Mouse (Mus musculus): Measurements from ENCODE around the gene Timeless. TPM values are rescaled to one million over a fixed set of nuclear protein-coding genes. Genes with fewer than 3 reads are reported as not detected.
"Not testable (repeated sequence)": the region's sequence is repeated elsewhere in the genome, so short reads cannot be mapped to it uniquely, and the experiment has no call there.

The Timeless gene
- 10 to 100 TPM; 24.5 to 28.7 TPM for total RNA-seq (2021)

- DNase-seq = peak; percentile 91
Measured at GRCm38 (mm10) chr10:128231697-128232419, at the start of gene Timeless. Timeless (plus strand) TSS chr10:128232065.

DNA sequence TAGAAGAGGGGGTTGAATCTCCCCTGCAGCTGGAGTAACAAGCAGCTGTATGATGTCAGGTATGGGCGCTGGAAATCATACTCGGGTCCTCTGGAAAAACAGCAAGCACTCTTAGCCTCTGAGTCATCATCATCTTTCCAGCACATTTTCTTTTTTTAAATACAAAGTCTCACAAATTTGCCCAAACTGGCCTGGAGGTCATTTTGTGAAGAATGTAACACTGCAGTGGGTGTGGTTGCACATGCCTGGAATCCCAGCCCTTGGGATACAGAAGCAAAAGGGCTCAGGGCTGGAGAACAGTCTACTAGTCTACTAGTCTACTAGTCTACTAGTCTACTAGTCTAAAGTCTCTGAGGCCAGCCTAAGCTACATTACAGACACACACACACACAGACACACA, 47.6 kb upstream of the Timeless start:
- DNase-seq = no peak

DNA sequence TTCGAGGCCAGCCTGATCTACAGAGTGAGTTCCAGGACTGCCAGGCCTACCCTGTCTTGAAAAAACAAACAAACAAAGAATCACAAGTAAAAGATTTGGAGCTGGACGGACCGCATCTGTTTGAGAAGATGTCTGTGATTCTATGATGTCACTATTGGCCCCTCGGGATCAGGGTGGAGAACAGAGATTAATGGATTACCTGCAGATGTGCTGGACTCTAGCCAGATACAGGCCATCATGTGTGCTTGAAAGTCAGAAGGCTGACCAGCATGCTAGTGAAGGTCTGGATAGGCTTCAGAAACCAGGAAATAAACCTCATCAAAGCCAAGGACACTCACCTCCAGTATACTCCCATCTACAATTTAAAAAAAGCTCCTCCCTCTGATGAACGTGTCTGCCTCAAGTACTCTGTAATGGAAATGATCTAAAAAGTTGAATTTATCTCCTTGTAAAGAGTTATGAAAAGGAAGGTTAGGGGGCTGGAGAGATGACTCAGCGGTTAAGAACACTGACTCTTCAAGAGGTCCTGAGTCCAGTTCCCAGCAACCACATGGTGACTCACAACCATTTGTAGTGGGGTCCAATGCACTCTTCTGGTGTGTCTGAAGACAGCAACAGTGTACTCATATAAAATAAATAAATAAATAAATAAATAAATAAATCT, 46.5 kb upstream of the Timeless start:
- no peak for DNase-seq

- peak; percentile 89 for DNase-seq
Measured at GRCm38 (mm10) chr10:128185959-128186358, 45.9 kb upstream of the Timeless start.

- DNase-seq = no peak
Measured at GRCm38 (mm10) chr10:128187181-128187605, 44.7 kb upstream of the Timeless start.

DNA sequence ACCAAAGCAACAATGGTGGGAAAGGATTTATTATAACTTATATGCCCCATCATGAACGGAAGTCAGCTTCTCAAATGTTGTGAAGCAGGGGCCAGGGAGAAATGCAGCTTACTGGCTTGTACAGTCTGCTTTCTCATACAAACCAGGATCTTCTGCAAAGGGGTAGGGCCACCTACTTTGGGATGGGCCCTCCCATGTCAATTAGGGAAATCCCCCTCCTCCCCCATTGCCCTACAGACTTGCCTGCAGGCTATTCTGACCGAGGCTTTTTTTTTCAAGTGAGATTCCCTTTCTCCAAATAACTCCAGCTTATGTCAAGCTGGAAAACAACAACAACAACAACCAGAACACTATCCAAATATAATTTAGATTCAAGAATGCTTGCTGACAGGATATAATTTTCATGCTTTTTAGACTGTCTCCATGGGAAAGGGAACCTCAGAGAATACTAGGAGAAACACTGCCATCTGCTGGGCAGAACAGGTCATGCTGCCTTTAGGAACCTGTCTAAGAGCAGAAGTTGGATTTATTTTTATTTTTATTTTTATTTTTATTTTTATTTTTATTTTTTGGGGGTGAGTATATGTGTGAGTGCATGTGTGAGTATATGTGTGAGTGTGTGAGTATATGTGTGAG, 43.5 kb upstream of the Timeless start:
- peak; percentile 87 for DNase-seq

GRCm38 (mm10) chr10:128191472-128191871, 40.4 kb upstream of the Timeless start:
- no peak for DNase-seq

- not testable (repeated sequence) for DNase-seq
Measured at GRCm38 (mm10) chr10:128192030-128192766, 39.7 kb upstream of the Timeless start.

DNA sequence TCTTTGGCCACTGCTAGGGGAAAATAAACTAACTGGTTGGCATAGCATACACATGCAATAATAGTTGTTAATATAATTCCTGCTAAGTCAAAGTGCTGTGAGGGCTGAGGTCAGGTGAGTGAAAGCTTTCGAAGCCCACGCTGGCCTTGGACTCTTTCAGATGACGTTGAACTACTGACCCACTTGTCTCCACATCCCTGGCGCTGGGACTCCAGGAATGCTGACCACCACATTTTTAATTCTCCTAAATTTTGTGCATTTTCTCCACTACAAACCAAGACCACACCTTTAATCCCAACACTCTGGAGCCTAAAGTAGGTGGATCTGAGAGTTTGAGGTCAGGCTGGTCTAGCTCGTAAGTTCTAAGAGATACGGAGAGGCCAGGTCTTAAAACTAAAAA, 38.8 kb upstream of the Timeless start:
- DNase-seq = no peak

GRCm38 (mm10) chr10:128194024-128194550, 37.8 kb upstream of the Timeless start, which contains the start of gene Gls2:
Gls2 (plus strand) TSS chr10:128194457.
- peak; percentile 98 for DNase-seq

DNA sequence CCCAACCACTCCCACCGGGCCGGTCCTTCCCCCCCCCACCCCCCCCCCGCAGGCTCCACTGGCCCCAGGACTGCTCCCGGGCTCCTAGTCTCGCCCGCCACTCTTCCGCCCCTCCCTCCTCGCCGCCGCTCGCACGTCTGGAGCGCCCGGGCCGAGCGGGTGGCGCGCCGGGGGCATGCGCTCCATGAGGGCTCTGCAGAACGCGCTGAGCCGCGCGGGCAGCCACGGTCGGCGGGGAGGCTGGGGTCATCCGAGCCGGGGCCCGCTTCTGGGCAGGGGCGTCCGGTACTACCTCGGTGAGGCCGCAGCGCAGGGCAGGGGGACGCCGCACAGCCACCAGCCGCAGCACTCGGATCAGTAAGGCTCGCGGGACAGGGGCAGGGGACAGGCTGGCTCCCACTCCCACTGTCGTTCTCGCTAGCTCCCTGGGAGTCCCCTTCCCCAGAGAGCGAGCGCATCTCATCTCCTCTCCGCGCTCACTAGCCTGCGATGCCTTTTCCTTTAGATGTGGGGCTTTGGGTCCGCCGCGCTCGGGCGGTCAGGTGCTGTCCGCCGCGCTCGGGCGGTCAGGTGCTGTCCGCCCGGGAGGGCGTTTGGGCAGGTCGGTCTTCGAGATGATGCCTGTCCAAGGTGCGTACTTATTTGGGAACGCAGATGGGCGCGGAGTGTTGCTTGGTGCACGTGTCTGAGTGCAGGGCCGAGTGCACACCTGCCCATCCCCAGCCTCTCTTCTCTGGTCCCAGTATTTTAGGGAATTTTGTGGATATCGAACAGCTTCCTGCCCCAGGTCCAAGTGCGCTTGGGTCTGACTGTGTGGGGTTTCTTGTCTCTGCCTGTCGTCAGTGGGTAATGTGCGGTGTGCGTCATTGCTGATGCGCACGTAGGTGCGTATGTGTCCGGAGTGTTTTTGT, 37.1 kb upstream of the Timeless start:
- no peak for DNase-seq

DNA sequence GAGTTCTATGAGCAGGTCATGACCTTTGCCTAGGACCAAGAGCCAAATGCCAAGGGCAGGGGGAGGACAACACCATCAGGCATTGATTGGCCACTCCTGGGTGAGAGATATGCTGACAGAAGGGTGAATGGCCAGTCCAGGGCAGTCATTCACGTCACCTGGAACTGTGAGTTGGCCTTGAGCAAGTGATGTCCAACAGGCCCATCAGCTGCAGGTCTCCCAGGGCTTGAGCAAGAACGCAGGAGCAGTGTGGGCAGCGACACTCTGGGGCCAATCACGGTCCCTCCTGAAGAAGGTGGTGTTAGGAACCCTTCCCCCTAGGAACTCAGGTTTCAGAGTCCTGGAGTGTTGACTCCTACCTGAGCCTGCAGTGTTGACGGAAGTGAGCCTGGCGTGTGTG, 30.0 kb upstream of the Timeless start:
- DNase-seq = no peak

DNA sequence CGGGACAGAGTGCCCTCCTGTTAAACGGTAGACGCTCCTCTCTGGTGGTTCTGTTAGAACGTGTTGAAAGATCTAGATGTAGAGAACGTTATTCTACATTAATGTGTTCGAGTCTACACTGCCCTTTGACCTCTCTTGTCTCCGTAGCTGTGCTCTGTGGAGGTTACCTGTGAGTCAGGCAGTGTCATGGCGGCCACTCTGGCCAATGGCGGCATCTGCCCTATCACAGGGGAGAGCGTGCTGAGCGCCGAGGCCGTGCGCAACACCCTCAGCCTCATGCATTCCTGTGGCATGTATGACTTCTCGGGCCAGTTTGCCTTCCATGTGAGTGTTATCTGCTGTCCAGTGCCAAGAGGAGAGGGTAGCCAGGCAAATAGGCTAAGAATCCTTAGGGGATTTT, 26.9 kb upstream of the Timeless start:
- DNase-seq = no peak

DNA sequence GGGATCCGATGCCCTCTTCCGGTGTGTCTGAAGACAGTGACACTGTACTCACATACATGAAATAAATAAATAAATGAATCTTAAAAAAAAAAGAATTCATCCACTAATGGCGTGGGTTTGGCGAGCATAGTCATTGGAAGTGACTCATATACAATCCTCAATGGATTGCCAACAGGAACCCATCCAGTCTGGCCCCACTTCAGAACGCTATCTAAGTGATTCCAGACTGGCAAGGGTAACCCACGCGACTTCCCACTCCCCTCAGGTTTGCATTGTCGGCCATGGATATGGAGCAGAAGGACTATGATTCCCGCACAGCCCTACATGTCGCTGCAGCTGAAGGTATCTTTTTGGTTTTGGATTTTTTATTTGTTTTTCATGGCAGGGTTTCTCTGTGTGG, 23.5 kb upstream of the Timeless start:
- DNase-seq = no peak

DNA sequence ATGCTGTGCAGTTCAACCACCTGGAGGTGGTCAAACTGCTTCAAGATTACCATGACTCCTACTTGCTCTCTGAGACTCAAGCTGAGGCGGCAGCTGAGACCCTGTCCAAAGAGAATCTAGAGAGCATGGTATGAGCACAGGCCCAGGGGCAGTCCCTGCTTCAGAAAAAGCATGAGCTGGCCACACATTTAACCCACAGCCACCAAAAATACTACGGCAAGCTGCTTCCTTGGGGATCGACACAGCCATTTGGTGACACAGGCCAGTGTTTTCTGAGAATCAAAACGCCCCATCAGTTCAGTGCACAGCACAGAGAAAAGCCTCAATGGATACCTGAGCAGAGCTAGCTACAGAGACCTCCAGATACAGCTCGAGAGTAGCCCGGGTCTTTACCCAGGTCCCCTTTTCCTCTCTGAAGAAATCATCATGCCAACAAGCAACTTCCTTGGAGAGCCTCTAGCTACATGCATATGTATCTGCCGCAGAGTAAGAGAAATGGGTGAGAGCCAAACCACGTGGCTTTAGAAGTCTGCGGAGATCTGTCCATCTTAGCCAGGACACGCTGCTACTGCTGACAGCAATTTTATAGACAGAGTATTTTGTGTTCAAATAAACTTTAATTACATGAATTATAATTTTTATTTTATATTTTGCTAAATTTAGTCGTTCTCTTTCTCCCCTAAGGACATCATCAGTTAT, 22.4 kb upstream of the Timeless start:
- DNase-seq = no peak

DNA sequence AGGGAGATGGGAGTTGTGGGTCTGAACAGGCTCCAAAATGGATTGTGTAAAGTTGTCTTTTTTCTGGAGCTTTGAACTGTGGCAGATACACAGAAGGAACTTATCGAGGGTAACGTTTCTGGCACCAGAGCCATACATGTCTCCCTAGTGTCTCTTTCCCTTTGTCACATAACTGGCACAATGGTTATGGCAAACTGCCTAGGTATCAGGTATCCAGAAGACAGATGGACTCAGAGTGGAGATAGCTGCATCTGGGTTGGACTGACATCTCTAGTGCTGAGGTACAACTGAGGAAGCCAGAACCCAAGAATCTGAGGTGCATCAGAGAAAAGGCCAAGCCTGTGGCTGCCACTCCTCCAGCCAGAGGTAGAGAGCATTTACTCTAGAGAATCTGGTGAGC, 21.7 kb upstream of the Timeless start:
- no peak for DNase-seq

DNA sequence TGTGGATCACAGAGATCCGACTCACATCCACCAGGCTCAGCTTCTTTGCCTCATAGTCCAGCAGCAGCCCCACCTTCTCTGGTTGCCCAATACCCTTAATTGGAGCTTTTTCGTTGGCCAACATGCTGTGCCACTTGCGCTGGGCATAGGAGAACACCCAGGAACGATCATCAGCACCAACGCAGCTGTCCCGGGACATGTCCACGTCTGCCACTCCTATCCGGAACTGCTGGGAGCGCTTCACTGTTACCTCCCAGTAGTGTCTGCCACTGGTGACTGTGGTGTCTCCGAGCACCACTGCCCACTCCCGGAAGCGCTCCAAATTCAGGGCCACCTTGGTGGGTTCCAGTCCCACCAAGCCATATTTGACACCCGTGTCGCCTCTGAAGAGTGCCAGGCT, 20.9 kb upstream of the Timeless start:
- no peak for DNase-seq

GRCm38 (mm10) chr10:128211390-128212108, 20.3 kb upstream of the Timeless start, which contains the start of gene Spryd4:
Spryd4 (minus strand) TSS chr10:128211807.
- peak; percentile 93 for DNase-seq

- DNase-seq = no peak
Measured at GRCm38 (mm10) chr10:128212148-128212547, 19.7 kb upstream of the Timeless start.

GRCm38 (mm10) chr10:128212871-128213323, 19.0 kb upstream of the Timeless start:
- peak; percentile 73 for DNase-seq

Data from heart, postnatal 4 days (tissue).